Mouse (Mus musculus): ENCODE measurements at regions not wholly inside any gene's neighbourhood (a gene's known extent, or its start where the extent isn't known, plus 50 kb on each side); places are given as distances from the start of the nearest gene placed in this dataset.

DNA sequence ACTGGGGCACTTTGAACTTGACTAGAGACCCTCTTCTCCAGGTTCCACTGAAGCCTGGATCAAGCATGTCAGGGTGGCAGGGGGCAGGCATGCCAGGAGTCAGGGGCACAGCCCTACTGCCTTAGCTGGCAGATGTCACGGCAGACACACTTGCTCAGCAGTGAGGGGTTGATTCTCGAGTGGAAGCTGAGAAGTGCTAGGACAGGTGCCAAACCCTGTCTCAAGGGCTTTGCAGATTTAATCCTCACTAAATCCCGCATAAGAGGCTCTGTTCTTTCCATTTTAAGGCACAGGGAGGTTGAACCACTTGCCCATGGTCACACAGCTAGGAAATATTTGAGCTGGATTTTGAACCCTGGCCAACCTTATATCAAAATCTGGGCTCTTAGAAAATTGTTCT, 223.5 kb upstream of the Mvb12b start:
- no peak for DNase-seq (ENCODE audit: low spot score)
- 65% methylated on average over 3 of the region's 3 CpGs for WGBS
- peaks cover 39% of the 10 kb centered on the region for H3K4me1 ChIP-seq (replicated peaks)

DNA sequence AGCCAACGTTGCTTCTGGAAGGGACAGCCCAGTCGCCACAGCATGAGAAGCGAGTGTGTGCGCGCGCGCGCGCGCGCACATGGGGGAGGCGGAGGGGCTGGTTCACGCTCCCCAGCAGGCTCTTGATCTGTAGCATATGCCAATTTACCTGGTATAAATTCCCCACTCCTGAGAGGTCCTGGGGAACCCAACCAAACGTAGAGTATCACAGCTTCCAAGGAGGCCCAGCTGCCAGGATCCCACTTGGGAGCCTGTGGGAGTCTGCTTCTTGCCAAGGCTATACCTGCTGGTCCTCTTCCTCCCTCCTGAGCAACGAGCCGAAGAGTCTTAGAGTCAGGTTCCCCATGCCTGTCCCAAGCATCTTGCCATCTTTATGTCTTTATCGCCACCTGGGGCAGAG, 222.8 kb upstream of the Mvb12b start:
- Histone ChIP-seq H3K4me1 (replicated peaks) (peaks cover 46% of the 10 kb centered on the region), H3K36me3 (no peaks in the 10 kb centered on the region), H3K27ac (no peak overlapping the region), H3K9me3 (no peaks in the 10 kb centered on the region), H3K27me3 (ENCODE audit: insufficient read depth, poor library complexity, severe bottlenecking) (peaks cover 2% of the 10 kb centered on the region; the same call in 1 of the 2 replicates), H3K4me3 (no peak overlapping the region)
- WGBS, result 85% methylated on average over 17 of the region's 17 CpGs
- DNase-seq (ENCODE audit: low spot score), result no peak

More for the DNA sequence above, 223.5 kb upstream of the Mvb12b start:
- Histone ChIP-seq H3K36me3 (no peaks in the 10 kb centered on the region), H3K4me3 (no peak overlapping the region), H3K27ac (no peak overlapping the region), H3K9me3 (no peaks in the 10 kb centered on the region), H3K27me3 (ENCODE audit: insufficient read depth, poor library complexity, severe bottlenecking) (no peaks in the 10 kb centered on the region)

DNA sequence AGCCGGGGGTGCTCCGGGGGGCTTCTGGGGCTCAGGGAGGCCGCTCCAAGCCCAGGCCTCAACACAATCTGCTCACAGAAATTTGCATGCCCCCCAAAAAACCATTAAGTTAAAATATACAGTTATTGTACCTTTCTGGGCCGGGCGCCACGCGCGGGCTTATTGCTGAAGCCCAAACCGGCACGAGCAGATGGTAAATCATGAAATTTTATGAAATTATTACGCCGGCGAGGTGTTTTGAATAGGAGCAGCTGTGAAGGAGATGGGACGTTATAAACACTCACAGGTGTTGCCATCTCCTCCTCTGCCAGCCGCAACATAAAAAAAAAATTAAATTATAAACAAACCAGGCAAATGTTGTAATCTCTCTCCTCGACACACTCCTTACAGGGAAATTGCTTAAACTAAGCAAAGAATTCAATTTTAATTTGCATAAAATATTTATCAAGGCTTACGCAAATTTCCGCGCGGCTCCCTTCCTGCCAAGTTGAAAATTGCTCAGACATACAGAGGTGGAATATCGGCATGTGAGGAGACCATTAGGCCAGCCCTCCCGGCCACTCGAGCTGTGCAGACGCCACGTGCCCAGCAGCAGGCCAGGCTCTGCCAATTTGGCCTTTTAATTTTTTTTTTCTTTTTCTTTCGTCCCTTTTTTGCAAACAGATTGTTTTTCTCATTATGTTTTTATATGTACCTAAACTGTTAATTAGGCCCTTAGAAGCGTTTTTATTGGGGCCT, 220.0 kb upstream of the Mvb12b start:
- peaks cover 39% of the 10 kb centered on the region for H3K4me1 ChIP-seq (replicated peaks)
- H3K27ac ChIP-seq, result peak overlapping the region; percentile 82
- H3K27me3 ChIP-seq (ENCODE audit: insufficient read depth, poor library complexity, severe bottlenecking), result peaks cover 3% of the 10 kb centered on the region; the same call in 1 of the 2 replicates
- DNase-seq (ENCODE audit: low spot score), result no peak
- H3K4me3 ChIP-seq, result no peak overlapping the region
- 80% methylated on average over 27 of the region's 27 CpGs for WGBS
- no peaks in the 10 kb centered on the region for H3K9me3 ChIP-seq
- no peaks in the 10 kb centered on the region for H3K36me3 ChIP-seq

DNA sequence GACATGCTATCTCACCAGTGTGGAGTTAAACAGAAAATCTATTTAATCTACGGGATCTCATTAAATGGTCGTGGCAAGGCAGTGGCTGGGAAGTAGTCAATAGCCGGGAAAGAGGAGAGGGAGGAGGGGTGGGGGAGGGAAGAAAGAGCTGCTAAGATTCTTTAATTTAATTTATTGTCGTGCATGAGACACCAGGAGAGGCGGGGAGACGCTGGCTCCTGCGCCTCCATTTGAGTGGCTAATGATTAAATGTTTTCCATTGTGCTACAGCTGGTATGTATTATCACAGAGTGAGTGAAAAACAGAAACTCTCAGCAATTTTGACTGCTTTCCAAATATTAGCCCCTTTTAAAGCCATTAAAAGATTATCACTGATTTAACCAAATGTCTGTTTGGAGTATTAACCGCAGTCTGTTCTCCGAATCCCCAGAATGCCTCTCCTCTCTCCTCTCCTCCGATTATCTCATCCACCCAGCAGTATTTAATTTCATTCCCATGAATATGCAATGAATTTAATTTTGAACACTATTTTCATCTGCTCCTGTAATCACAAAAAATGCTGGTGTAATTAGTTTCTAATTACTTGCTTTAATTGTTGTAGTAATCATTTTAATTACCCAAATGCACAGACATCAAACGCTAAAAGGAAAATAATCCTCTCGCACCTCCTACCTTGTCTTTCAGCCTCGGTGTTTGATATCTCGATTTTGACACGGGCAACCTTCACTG, 219.3 kb upstream of the Mvb12b start:
- peaks cover 39% of the 10 kb centered on the region for H3K4me1 ChIP-seq (replicated peaks)
- no peak for DNase-seq (ENCODE audit: low spot score)
- H3K27ac ChIP-seq, result peak overlapping the region; percentile 82
- 53% methylated on average over 15 of the region's 15 CpGs for WGBS
- no peaks in the 10 kb centered on the region for H3K36me3 ChIP-seq
- no peaks in the 10 kb centered on the region for H3K9me3 ChIP-seq
- no peak overlapping the region for H3K4me3 ChIP-seq
- peaks cover 3% of the 10 kb centered on the region; the same call in 1 of the 2 replicates for H3K27me3 ChIP-seq (ENCODE audit: insufficient read depth, poor library complexity, severe bottlenecking)

DNA sequence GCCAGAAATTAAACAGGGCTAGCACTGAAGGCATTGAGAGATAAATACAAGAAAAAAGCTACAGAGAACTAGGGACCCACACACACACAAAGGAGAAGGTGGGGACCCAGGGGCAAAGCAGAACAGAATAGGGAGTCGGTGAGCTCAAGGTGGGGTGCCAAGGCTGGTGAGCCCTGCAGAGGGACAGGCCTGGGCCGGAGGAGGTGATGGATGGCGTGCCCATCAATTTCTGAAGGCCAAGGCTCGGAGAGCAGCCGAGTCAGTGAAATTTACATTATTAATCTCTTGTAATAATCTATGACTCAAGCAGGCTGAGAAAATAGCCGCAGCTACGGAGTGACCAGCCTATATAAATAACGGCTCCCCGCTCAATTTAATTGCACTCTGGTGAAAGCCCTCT, 218.5 kb upstream of the Mvb12b start:
- WGBS, result 63% methylated on average over 9 of the region's 9 CpGs
- no peaks in the 10 kb centered on the region for H3K36me3 ChIP-seq
- peak overlapping the region; percentile 82 for H3K27ac ChIP-seq
- no peaks in the 10 kb centered on the region for H3K9me3 ChIP-seq
- no peak for DNase-seq (ENCODE audit: low spot score)
- H3K27me3 ChIP-seq (ENCODE audit: insufficient read depth, poor library complexity, severe bottlenecking), result peaks cover 3% of the 10 kb centered on the region; the same call in 1 of the 2 replicates
- H3K4me1 ChIP-seq (replicated peaks), result peaks cover 39% of the 10 kb centered on the region
- H3K4me3 ChIP-seq, result no peak overlapping the region

DNA sequence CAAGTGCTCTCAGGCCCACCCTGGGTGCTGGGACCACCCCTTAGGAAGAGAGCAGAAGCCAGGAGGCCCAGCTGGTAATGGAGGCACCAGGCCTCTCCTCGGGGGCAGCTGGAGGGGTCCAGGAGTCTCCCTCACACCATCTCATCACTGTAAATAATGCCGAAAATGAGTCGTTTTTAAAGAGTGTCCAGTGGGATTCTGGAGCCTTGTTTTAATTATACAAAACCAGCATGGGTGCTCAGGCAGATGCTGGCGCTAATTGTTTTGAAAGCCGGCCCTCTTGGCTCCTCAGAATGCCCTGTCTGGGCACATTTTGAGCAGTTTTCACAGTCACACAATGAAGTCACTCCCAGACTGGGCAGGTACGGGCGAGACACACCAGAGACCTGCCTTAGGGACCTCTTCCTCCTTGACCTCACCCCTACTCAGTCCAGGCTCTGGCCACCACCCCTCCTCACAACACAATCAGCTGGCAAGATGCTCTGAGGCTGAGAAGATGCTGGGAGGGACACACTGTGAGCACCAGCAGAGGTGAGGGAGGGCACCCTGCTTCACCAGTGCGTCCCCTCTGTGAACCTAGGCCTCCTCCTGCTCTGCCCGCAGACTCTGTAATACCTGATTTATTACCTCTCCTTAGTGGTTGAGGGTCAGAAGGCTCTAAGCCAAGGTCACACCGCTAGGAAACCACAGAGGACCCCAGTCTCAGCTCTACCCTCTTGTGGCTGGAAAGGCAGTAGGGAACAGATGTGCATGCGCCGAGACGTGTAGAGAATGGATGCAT, 217.7 kb upstream of the Mvb12b start:
- no peak for DNase-seq (ENCODE audit: low spot score)
- Histone ChIP-seq H3K36me3 (no peaks in the 10 kb centered on the region), H3K4me1 (replicated peaks) (peaks cover 39% of the 10 kb centered on the region), H3K27me3 (ENCODE audit: insufficient read depth, poor library complexity, severe bottlenecking) (peaks cover 3% of the 10 kb centered on the region; the same call in 1 of the 2 replicates), H3K27ac (peak overlapping the region; percentile 82), H3K4me3 (no peak overlapping the region), H3K9me3 (no peaks in the 10 kb centered on the region)
- WGBS, result 67% methylated on average over 13 of the region's 13 CpGs

DNA sequence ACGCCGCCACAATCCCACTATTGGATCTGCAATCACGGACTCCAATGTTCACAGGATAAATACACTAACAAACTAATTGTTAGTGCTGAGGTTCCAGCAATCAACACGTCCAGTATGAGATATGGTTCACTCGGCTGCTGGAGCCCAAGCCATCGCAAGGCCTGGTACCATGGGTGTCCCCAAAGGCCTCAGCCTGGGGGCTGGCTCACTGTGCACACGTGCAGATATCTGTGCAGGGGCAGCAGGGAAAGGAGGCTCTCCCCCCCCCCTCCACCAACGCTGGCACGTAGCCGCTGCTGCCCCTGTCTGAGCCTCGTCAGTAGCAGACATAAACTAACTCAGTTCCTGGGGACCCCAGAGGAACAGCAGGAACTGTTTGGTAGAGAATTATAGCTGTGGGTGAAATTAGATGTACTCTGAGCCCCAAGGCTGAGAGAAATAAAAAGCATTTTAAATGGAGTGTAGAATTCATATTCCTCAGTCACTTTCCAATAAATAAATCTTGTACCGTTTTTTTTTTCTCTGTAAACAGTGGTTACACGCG, 210.3 kb upstream of the Mvb12b start:
- Histone ChIP-seq H3K4me3 (no peak overlapping the region), H3K36me3 (no peaks in the 10 kb centered on the region), H3K9me3 (no peaks in the 10 kb centered on the region), H3K4me1 (replicated peaks) (peaks cover 18% of the 10 kb centered on the region), H3K27me3 (ENCODE audit: insufficient read depth, poor library complexity, severe bottlenecking) (no peaks in the 10 kb centered on the region), H3K27ac (peak overlapping the region; percentile 71)
- no peak for DNase-seq (ENCODE audit: low spot score)
- 79% methylated on average over 14 of the region's 14 CpGs for WGBS

DNA sequence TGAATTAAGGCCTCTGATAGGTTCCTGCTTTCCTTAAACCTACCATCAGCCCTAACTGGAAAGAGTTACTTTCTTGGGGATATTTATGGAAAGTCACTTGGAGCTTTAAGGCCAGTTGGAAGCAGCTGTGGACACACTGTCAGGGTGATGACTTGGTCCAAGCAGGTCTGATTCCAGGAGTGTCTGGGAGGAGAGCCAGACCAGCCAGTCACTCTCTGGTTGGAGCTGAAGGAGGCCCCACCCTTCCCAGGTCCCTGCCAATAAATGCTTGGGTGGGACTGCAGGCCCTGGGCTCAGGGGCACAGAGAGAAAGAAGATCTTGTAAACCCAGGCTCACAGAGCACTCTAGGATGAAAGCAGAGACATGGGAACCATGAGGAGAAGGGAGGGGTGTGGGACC, 208.8 kb upstream of the Mvb12b start:
- Histone ChIP-seq H3K27ac (no peak overlapping the region), H3K36me3 (no peaks in the 10 kb centered on the region), H3K4me3 (no peak overlapping the region), H3K27me3 (ENCODE audit: insufficient read depth, poor library complexity, severe bottlenecking) (no peaks in the 10 kb centered on the region), H3K4me1 (replicated peaks) (peaks cover 24% of the 10 kb centered on the region), H3K9me3 (no peaks in the 10 kb centered on the region)
- no peak for DNase-seq (ENCODE audit: low spot score)

DNA sequence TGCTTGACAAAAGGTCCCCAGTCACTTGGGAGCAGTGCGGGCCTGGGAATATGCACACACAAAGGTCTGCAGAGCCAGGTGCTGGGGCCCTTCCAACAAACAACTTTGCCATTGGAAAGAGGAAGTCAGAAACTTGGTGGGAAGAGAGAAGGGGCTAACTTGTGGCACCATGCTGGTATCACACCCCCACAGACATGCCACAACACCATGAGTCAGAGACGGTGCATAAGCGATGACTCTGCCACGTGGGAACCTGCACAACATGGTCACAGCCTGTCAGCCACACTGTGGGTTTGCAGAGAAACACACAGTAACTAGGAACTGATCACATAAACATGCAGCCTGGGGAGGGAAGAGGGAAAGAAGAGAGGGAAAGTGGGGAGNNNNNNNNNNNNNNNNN, 201.1 kb upstream of the Mvb12b start:
- H3K4me3 ChIP-seq, result no peak overlapping the region
- 73% methylated on average over 4 of the region's 4 CpGs for WGBS
- peaks cover 30% of the 10 kb centered on the region for H3K4me1 ChIP-seq (replicated peaks)
- H3K27ac ChIP-seq, result no peak overlapping the region
- no peaks in the 10 kb centered on the region for H3K9me3 ChIP-seq
- no peaks in the 10 kb centered on the region for H3K36me3 ChIP-seq
- no peak for DNase-seq (ENCODE audit: low spot score)
- H3K27me3 ChIP-seq (ENCODE audit: insufficient read depth, poor library complexity, severe bottlenecking), result no peaks in the 10 kb centered on the region

DNA sequence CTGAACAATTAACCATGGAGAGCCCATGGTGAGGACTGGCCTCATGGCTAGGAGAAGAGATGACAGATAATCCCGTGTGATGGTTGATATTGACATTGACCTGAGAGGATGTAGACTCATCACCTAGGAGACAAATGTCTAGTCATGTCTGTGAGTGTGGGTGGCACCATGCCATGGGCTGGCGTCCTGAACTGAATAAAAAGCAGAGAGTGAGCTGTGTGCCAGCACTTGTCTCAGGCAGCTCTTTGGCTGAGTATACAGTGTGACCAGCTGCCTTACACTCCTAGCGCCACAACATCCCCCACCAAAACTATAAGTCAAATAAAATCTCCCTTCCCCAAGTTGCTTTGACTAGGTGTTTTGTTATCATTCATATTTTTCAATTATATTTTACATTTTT, 198.4 kb upstream of the Mvb12b start:
- 83% methylated on average over 3 of the region's 3 CpGs for WGBS
- DNase-seq (ENCODE audit: low spot score), result no peak
- Histone ChIP-seq H3K9me3 (peaks cover 5% of the 10 kb centered on the region; the same call in 1 of the 2 replicates), H3K36me3 (no peaks in the 10 kb centered on the region), H3K27me3 (ENCODE audit: insufficient read depth, poor library complexity, severe bottlenecking) (no peaks in the 10 kb centered on the region), H3K27ac (no peak overlapping the region), H3K4me3 (no peak overlapping the region), H3K4me1 (replicated peaks) (peaks cover 25% of the 10 kb centered on the region)

DNA sequence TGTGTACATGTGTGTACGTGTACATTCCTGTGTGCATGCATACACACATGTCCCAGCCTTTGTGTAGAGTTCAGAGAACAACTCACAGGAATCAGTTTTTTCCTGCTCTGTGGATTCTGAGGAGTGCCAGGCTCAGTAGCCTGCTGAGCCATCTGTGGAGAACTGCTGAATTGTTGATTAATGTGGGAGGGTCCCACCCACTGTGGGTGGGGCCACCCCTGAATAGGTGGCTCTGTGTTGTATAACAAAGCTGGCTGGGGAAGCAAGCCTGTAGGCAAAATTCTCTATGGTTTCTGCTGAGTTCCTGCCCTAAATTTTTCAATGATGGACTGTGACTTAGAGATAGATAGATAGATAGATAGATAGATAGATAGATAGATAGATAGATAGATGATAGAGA, 196.8 kb upstream of the Mvb12b start:
- Histone ChIP-seq H3K9me3 (peaks cover 7% of the 10 kb centered on the region; the same call in 1 of the 2 replicates), H3K27me3 (ENCODE audit: insufficient read depth, poor library complexity, severe bottlenecking) (no peaks in the 10 kb centered on the region), H3K27ac (peak overlapping the region; percentile 69), H3K36me3 (no peaks in the 10 kb centered on the region), H3K4me3 (no peak overlapping the region), H3K4me1 (replicated peaks) (peaks cover 40% of the 10 kb centered on the region)
- WGBS, result 67% methylated on average over 1 of the region's 1 CpGs
- DNase-seq (ENCODE audit: low spot score), result peak; percentile 33

DNA sequence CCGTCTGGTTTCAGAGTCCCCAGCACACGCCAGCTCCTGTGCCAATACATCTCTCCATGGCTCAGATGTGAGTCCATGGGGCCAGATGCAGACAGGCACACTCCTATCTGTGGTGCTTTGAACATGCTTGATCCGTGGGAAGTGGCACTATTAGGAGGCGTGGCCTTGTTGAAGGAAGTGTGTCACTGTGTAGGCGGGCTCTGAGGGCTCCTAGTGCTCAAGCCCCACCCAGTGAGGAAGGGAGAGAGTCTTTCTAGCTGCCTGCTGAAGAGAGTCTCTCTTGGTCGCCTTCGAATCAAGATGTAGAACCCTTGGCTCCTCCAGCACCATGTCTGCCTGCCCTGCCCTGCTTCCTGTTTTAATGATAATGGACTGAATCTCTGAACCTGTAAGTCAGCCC, 194.7 kb upstream of the Mvb12b start:
- no peak for DNase-seq (ENCODE audit: low spot score)
- peaks cover 61% of the 10 kb centered on the region for H3K4me1 ChIP-seq (replicated peaks)
- H3K27me3 ChIP-seq (ENCODE audit: insufficient read depth, poor library complexity, severe bottlenecking), result no peaks in the 10 kb centered on the region
- H3K36me3 ChIP-seq, result no peaks in the 10 kb centered on the region
- 79% methylated on average over 7 of the region's 7 CpGs for WGBS
- peak overlapping the region; percentile 62; the same call in 1 of the 2 replicates for H3K27ac ChIP-seq
- H3K9me3 ChIP-seq, result peaks cover 7% of the 10 kb centered on the region; the same call in 1 of the 2 replicates
- no peak overlapping the region for H3K4me3 ChIP-seq

Data from hindbrain, embryonic 10.5 days (tissue).